Mouse (Mus musculus) urinary bladder, adult 2 months (tissue): ENCODE data around the gene Sufu. TPM values are rescaled to one million over a fixed set of nuclear protein-coding genes. Genes with fewer than 3 reads are reported as not detected.
A peak's percentile ranks its signal among the peaks of the same experiment; 100 is the strongest.

Experiments
- DNase-seq: peaks from one replicate; pipeline ENCODE4 v3.0.0; 2022; ENCODE audit warnings: low spot score
- polyA plus RNA-seq: library from polyadenylated mRNA; depleted of rRNA; stranded (reverse); fragments of >200 nt; gene quantifications from 2 replicates; pipeline ENCODE4 v1.2.3, GENCODE M21; 2012

Gene Sufu
- polyA plus RNA-seq, 1 experiment, result 15.5 TPM

DNA sequence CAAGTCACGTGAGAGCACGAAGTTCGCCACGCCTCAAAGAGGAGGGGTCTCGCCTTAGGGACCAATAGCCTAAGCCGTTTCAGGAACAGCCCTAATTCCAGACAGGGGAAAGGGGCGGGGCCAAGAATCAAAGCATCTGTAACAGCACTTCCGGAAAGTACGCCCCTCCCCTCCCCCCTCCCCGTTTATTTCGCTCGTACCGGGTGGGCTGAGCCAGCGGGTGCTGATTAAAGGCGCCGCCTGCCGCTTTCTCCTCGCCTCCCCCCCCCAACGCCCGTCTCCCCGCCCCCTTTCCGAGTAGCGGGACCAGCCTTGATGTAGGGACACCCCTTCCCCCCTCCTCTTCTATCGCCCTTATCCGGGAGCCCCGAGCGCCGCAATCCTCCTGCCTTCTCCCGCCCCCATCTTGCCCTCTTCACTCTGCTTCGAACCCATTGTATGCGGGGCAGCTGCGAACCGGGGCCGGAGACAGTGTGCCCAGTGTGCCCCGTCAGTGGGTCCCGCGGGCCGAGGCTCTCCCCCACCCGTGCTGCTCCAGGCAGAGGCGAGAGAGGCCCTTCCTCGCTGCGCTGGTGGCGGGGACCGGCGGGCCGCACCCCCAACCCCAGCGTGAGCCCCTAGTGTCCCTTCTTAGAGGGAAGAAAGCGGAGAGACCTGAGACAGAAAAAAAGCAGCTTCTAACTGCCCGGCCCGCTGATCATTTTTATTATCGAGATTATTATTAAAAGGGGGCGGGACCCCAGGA lies 103.3 kb downstream of the Sufu start:
- DNase-seq, result peak; percentile 74

DNA sequence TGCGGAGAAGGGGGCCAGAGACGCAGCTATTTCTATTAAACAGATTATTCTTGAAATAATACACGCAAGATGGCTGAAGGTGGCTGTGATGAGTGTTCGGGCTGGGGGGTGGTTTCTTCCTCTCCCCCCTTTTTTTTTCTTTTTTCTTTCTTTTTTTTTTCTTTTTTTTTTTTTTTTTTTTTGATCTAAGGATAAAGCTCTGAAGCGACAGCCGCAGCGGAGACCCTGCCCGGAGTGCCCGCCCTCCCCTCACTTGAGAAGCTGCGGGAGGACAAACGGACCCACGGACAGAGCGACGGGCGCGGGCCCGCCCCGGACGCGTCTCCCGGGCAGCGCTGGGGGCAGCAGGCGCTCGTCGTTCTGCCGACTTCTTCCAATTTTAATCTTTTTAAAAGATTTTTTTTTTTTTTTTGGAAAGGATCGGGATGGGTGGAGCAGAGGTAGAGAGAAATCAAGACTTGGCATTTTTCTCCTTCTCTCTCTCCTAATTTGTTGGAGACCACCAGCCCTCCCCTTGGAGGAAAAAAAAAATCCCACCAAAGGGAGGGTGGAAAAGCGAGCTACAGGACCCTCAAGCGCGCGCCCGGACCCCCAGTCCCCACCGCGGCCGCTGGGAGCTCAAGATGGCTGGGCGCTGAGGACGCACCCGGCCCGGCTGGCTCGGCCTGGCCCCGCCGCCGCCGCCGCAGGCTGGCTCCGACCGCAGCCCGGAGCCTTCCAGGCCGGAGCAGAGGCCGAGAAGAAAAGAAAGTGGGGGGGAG lies 104.1 kb downstream of the Sufu start:
- DNase-seq, result no peak

DNA sequence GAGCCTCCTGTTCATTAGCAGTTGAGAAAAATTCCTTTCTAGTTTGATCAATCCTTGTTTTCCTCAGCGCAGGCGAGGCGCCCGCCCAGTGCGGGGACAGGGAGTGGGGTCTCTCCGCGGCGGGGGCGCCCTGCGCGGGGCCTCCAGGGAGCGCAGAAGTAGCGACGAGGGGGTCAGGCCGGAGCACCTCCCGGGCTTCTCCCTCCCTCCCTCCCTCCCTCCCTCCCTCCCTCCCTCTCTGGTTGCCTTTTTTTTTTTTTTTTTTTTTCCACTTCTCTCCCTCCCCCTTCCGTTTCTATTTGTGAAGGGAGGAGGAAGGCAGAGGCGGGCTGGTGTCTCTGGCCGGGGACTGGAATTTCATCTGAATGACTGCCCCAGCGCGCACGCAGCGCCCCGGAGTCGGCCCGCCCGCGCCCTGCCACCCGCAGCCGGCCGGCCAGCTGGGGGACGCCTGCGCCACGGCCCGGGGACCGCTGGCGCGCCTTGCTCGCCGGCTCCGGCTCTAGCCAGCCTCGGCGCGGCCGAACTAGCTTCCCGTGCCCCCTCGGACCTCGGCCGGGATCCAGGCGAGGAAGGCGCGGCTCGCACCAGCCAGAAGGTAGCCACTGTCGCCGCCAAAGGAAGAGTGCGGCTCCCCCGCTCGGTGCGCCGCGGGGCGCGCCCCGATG lies 104.8 kb downstream of the Sufu start, which contains the start of gene Trim8:
Gene Trim8 (plus strand): TSS at position 302 of the 668 bp plus-strand sequence.
- DNase-seq, result peak; percentile 89

DNA sequence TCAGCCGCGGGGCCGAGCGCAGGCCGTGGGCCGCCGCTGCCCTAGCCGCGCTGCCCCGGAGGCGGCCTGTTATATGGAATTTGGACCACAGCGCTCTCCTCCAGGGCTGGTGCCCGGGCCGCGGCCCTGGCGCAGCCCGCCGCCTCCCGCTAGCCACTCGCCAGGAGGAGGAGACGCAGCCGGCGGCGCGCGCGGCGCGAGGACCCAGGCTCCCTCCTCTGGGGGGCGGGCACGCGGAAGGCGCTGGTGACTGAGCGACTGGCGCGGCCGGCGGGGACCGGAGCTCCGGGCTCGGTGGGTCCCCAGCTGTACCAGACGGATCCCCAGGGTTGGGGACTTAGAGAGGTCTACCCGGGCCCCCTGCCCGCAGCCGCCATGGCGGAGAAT lies 105.4 kb downstream of the Sufu start:
- DNase-seq, result peak; percentile 81

DNA sequence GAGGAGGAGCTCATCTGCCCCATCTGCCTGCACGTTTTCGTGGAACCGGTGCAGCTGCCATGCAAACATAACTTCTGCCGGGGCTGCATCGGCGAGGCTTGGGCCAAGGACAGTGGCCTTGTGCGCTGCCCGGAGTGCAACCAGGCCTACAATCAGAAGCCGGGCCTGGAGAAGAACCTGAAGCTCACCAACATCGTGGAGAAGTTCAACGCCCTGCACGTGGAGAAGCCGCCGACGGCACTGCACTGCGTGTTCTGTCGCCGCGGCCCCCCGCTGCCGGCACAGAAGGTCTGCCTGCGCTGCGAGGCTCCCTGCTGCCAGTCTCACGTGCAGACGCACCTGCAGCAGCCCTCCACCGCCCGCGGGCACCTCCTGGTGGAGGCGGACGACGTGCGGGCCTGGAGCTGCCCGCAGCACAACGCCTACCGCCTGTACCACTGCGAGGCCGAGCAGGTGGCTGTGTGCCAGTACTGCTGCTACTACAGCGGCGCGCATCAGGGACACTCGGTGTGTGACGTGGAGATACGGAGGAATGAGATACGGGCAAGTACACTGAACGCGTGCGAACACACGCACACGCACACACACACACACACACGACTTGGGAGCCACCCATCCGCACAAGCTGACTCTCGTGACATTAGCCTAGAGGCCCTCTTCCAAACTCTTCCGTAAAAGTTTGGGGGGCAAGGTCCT lies 105.9 kb downstream of the Sufu start:
- peak; percentile 79 for DNase-seq

DNA sequence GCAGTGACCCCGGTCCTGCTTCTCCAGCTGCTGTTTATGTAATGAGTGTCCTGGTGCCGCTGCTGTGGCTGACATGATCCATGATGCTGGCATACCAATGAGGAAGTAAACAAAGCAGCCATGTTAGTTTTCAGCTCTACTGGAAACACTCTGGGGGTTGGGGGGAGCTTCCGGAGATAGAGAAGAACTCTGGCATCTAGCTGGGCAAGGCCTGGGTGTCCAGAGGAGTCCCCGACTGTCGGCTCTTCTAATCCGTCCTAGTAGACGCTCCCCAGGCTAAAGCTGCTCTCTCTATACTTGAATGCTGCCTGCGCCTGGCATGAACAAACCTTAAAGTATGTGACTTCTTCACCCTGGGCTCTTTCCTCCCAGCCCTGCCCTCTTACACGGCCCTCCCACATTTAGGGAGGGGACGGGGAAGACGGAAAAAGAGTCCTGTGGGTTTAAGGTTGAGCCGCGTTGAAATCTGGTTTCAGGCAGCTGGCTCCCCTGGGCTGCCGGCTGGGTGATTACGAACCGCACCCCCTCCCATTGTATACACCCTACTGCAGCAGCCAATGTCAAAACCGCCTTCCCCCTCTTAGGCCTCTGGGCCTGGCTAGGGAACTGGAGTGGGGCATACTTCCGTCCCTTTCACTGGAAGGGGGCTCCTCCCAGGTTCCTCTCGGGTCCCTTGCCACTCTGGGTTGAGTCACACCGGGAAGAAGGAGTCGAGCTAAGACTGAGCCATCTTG lies 106.8 kb downstream of the Sufu start:
- DNase-seq, result peak; percentile 68

DNA sequence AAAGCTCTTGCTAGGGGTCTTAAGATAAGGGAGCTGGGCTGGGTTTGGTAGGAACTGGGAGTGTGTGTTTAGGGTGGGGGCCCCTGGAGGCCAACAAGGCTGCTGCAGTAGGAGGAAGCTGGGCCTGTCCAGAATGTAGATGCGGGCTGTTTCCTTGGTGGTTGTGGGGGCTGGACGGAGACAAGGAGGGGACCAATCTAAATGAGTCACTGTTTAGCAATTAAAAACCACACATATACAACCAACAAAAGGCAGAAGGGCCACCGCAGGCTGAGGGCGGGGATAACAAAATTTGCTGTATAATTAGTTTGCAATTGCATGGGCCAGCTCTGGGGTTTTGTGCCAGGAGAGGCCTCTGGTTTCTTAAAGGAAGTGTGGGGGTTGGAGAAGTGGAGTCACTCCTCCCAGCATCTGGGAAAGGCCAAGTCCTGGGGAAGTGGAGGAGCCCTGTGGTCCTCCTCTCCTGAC lies 107.4 kb downstream of the Sufu start:
- DNase-seq, result no peak

DNA sequence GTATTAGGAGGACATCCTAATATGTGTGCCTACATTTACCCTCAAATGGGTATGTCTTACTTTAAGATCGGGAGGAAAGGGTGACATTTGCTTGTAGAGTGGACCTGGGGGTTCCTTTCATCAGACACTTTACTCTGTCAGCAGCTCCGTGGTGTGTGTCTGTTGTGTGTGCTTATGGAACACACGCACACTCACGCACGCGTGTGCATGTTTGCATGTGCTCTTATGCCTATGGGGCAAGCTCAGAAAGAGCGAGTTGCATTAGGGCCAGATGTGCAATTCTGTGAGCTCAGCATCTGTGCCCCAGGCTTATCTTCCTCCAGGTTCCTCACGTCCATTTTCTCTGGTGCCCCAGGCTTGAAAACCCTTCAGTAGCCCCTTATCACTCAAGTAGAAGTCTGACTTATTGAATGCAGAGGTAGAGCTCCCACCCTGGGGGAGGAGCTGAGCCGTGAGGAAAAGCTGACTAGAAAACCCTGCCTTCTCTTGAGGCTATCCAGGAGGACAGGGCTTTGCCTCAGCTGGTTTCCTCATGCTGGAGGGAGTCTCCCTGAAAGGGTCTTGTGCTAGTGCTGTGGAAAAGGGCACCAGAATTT lies 108.2 kb downstream of the Sufu start:
- DNase-seq, result no peak

DNA sequence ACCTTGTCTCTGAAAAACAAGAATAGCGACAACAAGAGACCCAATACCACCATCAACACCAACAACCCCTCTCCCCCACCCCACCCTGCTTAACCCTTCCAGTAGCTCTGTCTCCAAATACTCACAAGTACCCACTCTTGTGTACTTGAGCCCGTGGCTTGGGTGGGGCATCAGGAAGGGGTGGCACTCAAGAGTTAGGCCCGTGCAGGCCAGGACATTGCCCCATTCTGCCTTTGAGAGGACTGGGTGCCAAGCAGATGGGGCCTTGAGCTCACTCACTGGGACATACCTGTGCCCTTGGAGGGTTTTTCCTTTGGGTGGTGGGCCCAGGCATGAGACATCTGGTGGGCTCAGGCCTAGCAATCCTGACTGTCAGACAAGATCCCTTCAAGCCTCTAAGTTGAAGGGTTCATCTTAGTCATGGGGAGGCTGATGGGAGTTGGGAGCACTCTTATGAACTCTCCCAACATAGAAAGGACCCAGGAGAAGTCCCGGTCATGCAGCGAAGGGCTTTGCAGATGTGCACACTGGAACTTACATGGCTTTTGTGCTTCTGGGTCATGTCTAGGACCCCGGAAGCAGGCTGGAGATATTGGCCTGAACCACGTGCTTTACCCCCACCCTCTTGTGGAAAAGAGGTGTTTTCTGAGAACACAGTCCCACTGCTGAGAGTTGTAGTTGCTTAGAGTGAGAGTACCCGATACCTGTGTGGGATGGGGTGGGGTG lies 109.1 kb downstream of the Sufu start:
- no peak for DNase-seq

DNA sequence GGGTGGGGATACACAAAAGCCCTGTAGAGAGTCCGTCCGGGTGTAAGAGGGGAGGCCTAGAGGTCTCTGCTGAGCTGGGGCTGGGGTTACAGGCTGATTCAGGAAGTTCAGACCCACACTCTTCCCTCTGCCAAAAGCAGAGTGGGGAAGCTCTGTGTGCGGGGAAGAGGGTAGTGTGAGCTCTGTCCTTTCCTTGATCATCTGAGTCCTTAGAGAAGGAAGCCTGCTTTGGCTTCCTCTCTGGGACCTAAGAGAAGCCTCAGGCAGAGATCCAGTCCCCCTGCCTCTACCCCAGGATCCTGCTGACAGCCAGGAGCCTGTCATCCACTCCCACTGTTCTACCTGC lies 109.6 kb downstream of the Sufu start:
- no peak for DNase-seq

DNA sequence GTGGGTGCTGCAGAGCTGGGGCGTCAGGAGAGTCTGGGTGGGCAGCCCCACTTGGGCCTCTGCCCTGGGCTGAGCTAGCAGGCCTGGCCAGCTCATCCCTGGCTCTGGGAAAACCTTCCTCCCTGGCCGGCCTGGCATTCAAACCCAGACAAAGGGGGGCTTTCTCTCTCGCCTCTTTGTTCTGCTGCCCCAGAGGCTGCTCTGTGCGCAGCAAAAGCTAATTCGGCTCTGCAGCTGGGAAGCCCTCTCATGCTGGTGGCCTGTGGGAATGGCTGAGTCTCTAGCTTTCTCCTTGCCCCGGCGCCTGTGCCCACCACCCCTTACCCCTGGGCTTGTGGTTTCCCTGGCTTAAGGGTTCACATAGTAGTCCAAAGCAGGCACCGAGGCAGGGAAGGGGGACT lies 110.5 kb downstream of the Sufu start:
- DNase-seq, result no peak

DNA sequence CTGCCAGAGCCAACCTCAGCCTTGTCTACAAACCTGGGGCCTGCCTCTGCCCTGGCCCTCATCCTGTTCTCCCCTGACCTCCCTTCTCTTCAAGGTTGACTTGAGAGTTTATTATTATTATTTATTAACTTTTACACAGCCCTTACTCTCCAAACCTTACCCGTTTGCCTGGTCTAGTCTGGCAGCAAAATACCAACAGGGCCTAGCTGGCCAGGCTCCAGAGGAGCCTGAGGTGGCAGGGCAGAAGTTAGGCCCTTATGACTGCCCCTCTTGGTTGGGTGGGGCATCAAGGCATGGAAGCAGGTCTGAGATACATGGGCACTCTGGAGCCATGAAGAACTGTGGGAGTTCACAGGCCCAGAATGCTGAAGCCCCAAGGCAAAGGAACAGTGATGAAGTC lies 111.1 kb downstream of the Sufu start:
- DNase-seq, result no peak

DNA sequence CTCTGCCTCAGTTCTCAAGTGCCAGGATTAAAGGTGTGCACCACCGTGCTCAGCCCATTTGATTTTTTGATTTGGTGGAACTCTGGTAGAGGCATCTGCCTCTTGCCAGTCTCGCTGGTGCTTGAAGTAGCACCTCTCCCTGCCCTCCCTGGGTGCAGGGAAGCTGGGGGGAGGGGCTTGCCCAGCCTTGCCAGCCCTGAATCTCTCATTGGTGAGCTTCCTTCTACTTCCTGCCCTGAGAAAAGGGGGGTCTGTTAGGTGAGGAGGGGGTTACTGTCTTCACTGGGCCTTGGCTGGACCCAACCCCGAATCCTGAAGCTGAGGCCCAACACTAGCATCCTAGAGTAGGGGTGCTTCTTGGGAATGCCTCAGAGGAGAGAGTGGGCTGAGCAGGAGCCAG lies 112.0 kb downstream of the Sufu start:
- no peak for DNase-seq

DNA sequence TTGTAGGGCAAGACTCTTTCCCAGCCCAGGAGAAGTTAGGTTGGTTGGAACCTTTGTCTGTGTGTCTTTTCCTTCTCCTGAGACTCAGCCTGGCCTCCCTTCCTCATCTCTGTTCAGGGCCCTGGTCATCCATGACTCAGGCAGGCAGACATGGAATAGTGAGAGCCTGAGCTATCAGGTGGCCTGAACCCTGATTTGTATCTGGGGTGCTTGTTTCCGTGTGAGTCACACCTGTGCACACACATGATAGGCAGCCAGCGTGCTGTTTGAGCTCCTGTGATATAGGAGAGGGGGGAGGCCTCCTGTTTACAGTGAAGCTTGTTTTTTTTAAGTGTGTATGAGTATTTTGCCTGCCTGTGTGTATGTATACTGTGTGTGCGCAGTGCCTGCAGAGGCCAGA lies 112.5 kb downstream of the Sufu start:
- no peak for DNase-seq

DNA sequence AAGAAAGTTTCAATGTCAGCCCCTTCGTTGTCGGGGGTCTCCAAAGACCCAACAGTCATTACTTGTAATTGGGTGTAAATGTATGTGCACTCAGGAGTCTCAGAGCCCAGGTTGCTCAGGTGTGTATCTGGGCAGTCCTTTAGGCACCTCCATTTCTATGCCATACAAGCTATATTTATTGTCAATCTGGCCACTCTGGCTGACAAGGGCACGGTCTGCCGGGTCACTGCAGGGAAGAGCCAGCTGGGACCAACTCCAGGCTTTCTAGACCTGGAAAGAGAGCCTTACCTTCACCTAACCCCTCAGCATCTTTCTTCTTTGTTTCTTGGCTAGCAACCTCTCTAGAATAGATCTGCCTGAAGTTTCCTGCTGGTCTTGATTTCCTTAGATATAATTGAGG lies 113.0 kb downstream of the Sufu start:
- no peak for DNase-seq

DNA sequence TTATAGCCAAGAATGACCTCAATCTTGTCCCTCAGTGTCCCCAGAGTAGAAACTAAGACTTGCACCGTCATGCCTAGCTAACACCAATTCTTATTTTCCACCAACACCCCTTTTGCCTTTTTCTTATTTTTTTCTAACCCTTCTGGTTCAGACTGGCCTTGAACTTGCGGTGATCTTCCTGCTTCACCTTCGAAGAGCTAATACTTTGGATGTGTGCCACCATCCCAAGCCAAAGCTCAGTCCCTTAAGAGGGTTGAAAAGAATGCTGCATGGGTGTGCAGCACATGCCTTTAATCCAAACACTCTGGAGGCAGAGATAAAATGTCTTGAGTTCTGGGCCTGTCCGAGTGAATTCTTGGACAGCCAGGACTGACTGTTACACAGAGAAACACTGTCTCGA lies 113.7 kb downstream of the Sufu start:
- DNase-seq, result no peak

DNA sequence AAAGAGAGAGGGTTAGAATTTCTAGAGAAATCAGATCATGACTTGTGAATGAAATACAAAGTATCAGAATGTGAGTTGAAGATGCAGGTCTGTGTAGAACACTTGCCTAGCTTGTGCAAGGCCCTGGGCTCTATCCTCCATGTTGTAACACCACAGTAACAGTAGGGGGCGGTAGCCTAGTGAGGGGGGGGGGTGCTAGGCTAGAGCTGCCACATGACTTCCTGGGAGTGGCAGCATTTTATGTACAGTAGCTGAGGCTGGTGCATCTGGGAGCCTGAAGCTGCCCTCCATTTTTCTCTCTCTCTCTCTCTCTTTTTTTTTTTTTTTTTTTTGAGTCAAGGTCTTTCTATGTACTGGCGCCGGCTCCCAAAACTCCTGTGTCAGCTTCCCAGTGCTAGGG lies 114.1 kb downstream of the Sufu start:
- no peak for DNase-seq

DNA sequence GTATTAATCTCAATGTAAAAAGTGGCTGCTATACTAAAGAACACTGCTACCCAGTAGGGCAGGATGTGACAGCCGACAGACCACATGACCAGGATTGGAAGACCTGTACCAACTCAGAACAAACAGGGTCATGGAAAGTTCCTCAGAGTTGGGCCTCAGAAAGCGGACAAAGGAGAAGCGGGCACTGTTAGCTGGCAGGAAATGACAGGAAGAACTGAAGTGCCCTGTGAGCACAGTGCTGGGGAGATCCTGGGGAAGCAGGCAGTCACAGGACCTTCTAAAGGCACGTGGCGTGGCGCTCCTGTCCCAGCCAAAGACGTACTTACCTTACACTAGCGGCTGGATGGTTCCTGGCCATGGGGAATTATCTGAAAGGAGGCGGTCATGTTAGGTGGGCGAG lies 114.6 kb downstream of the Sufu start:
- DNase-seq, result no peak

DNA sequence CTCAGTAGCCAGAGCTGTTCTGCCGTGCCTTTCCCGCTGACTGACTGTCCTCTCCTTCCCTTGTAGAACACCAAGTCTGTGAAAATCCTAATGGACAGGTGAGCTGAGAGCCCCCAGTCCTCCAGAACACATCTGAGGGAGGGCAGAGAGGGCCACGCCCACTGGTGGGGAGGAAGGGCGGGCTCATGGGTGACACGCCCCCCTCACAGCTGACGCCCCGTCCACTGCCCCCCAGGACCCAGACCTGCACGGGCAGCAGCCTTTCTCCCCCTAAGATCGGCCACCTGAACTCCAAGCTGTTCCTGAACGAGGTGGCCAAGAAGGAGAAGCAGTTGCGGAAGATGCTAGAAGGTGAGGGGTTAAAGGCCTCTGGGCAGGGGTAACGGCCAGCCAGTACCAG lies 117.7 kb downstream of the Sufu start:
- no peak for DNase-seq

DNA sequence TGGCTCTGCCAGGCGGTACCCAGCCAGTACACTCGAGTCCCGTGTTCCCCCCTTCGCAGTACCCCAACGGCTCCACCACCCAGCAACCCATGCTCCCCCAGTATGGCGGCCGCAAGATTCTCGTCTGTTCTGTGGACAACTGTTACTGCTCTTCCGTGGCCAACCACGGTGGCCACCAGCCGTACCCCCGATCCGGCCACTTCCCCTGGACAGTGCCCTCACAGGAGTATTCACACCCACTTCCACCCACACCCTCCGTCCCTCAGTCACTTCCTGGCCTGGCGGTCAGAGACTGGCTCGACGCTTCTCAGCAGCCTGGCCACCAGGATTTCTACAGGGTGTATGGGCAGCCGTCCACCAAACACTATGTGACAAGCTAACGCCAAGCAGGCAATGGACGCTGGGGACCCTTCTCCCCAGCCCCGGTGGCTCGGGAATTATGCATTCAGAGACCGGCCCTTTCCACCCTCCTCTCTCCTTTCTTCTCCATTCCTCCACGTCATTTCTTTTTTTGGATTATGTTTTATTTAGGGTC lies 118.7 kb downstream of the Sufu start:
- DNase-seq, result no peak
